Mouse (Mus musculus) lung, adult 2 months (tissue): ENCODE measurements around the gene Tmem189. TPM values are rescaled to one million over a fixed set of nuclear protein-coding genes. Genes with fewer than 3 reads are reported as not detected.
A peak's percentile ranks its signal among the peaks of the same experiment; 100 is the strongest.

Experiments
- DNase-seq: peaks from one replicate; pipeline ENCODE4 v3.0.0; 2022
- H3K4me1 ChIP-seq: fragments of 200-500 bp; 2 replicates; pipeline ENCODE4 v1.6.1; 2011; ENCODE audit warnings: low read length; ENCODE audit not compliant: control insufficient read depth, insufficient read depth
- H3K4me3 ChIP-seq: fragments of 200-500 bp; replicated peaks from 2 replicates; pipeline ENCODE3; 2011; ENCODE audit warnings: low read depth, mild to moderate bottlenecking, control low read depth, low read length; ENCODE audit errors: extremely low read depth
- CTCF ChIP-seq: fragments of 200-500 bp; IDR thresholded peaks from 2 replicates; pipeline ENCODE4 v1.5.1; 2011; ENCODE audit warnings: mild to moderate bottlenecking, low read length, control low read depth; ENCODE audit not compliant: insufficient read depth
- POLR2A ChIP-seq: fragments of 200-500 bp; IDR thresholded peaks from 2 replicates; pipeline ENCODE4 v1.6.1; 2011; ENCODE audit warnings: low read depth, mild to moderate bottlenecking, control low read depth, low read length, borderline replicate concordance; ENCODE audit errors: extremely low read depth
- WGBS: fragments of 180-500 bp; shearing (Covaris S2); methylation state at CpG from one replicate; pipeline ENCODE4 v1.1.7; 2018; 5-methylcytosine and 5-hydroxymethylcytosine counted together
- polyA plus RNA-seq: library from polyadenylated mRNA; depleted of rRNA; stranded (reverse); fragments of >200 nt; gene quantifications from 2 replicates; pipeline ENCODE4 v1.2.3, GENCODE M21; 2012

Gene Tmem189
- polyA plus RNA-seq, 1 experiment, result 113 TPM

GRCm38 (mm10) chr2:167693540-167693939, 3.9 kb upstream of the Tmem189 start:
- 88% methylated on average over 2 of the region's 2 CpGs for WGBS
- H3K4me1 ChIP-seq, result no peaks in the 10 kb centered on the region; the same call in 1 of the 2 replicates
- DNase-seq, result no peak
- no peak overlapping the region for H3K4me3 ChIP-seq
- TF ChIP-seq CTCF, result no peak
- TF ChIP-seq POLR2A, result no peak; the same call in 1 of the 2 replicates

- WGBS, result 43% methylated on average over 3 of the region's 3 CpGs
- no peak for TF ChIP-seq CTCF
- TF ChIP-seq POLR2A, result no peak
- DNase-seq, result no peak
- Histone ChIP-seq H3K4me1 (no peaks in the 10 kb centered on the region; the same call in 1 of the 2 replicates), H3K4me3 (no peak overlapping the region)
These were observed 3.2 kb upstream of the Tmem189 start for GRCm38 (mm10) chr2:167692831-167693230.

- Histone ChIP-seq H3K4me3 (peak overlapping the region; percentile 83), H3K4me1 (no peaks in the 10 kb centered on the region; the same call in 1 of the 2 replicates)
- no peak for TF ChIP-seq CTCF
- peak; percentile 49; the same call in 1 of the 2 replicates for TF ChIP-seq POLR2A
- 52% methylated on average over 14 of the region's 14 CpGs for WGBS
- no peak for DNase-seq
These were observed 2.4 kb upstream of the Tmem189 start for GRCm38 (mm10) chr2:167691871-167692661.

- H3K4me3 ChIP-seq, result peak overlapping the region; percentile 83
- 51% methylated on average over 6 of the region's 6 CpGs for WGBS
- H3K4me1 ChIP-seq, result no peaks in the 10 kb centered on the region; the same call in 1 of the 2 replicates
- no peak for DNase-seq
- TF ChIP-seq CTCF (no peak), POLR2A (peak; percentile 42; the same call in 1 of the 2 replicates)
These were observed 1.8 kb upstream of the Tmem189 start for GRCm38 (mm10) chr2:167691410-167691809.

- Histone ChIP-seq H3K4me1 (no peaks in the 10 kb centered on the region; the same call in 1 of the 2 replicates), H3K4me3 (peak overlapping the region; percentile 83)
- peak; percentile 67 for DNase-seq
- TF ChIP-seq POLR2A (peak; percentile 57; the same call in 1 of the 2 replicates), CTCF (no peak)
- WGBS, result 33% methylated on average over 12 of the region's 12 CpGs
These were observed 1.3 kb upstream of the Tmem189 start for GRCm38 (mm10) chr2:167690962-167691311.

GRCm38 (mm10) chr2:167690219-167690961, 768 bp upstream of the Tmem189 start:
- Histone ChIP-seq H3K4me1 (no peaks in the 10 kb centered on the region; the same call in 1 of the 2 replicates), H3K4me3 (peak overlapping the region; percentile 90)
- peak; percentile 68 for DNase-seq
- 0 out of 2 replicates have a peak, but pooled peaks have one; percentile 4 for TF ChIP-seq POLR2A
- TF ChIP-seq CTCF, result no peak
- WGBS, result 41% methylated on average over 15 of the region's 15 CpGs

- DNase-seq, result peak; percentile 93
- TF ChIP-seq POLR2A (peak; percentile 92), CTCF (peak; percentile 28; the same call in 1 of the 2 replicates)
- peak within 1 kb of the TSS; percentile 90 for H3K4me3 ChIP-seq
- H3K4me1 ChIP-seq, result no peaks in the 10 kb centered on the region; the same call in 1 of the 2 replicates
- under 1% methylated on average over 105 of the region's 147 CpGs for WGBS
These were observed 847 bp downstream of the Tmem189 start, which contains the start of gene Cebpb for GRCm38 (mm10) chr2:167688498-167689451. TSS of gene Cebpb (plus strand) at chr2:167688915.

GRCm38 (mm10) chr2:167688126-167688497, 1.5 kb downstream of the Tmem189 start:
- Histone ChIP-seq H3K4me3 (peak overlapping the region; percentile 90), H3K4me1 (no peaks in the 10 kb centered on the region; the same call in 1 of the 2 replicates)
- peak; percentile 42 for DNase-seq
- WGBS, result 36% methylated on average over 12 of the region's 12 CpGs
- no peak for TF ChIP-seq CTCF
